Mouse (Mus musculus) testis, adult 2 months (tissue): ENCODE data around the gene Ranbp9.

Experiments
- CTCF ChIP-seq: fragments of 200-500 bp; IDR thresholded peaks from 2 replicates; pipeline ENCODE4 v1.5.1; 2012; ENCODE audit warnings: low read depth, mild to moderate bottlenecking, inconsistent platforms, low read length, moderate library complexity; ENCODE audit not compliant: control insufficient read depth, insufficient read depth, insufficient replicate concordance
- POLR2A ChIP-seq: fragments of 200-500 bp; IDR thresholded peaks from 2 replicates; pipeline ENCODE4 v1.6.1; 2012; ENCODE audit warnings: low read depth, mild to moderate bottlenecking, inconsistent platforms, low read length, moderate library complexity; ENCODE audit not compliant: control insufficient read depth

DNA sequence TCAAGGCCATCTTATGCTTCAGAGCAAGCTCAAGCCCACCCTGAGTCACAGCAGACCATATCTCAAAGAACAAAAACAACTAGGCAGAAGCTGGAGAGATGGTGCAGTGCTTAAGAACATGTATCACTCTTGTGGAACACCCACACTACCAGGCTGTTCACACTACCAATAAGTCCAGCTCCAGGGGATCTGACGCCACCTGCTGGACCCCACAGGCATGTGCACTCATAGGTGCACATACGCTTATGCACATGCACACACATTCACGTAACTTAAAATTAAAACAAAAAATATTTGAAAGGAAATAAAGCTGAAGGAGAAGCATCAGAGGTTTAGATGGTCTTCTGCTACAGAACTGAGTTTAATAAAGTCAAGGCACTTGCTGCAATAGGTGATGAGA, 16.7 kb upstream of the Ranbp9 start:
- TF ChIP-seq POLR2A (no peak), CTCF (peak; percentile 69; the same call in 1 of the 2 replicates)
